Mouse (Mus musculus): ENCODE data around the gene 2900026A02Rik. TPM values are rescaled to one million over a fixed set of nuclear protein-coding genes. Genes with fewer than 3 reads are reported as not detected.

2900026A02Rik gene
- polyA plus RNA-seq, 1 experiment from 2014 or later = 5.3 TPM

DNA sequence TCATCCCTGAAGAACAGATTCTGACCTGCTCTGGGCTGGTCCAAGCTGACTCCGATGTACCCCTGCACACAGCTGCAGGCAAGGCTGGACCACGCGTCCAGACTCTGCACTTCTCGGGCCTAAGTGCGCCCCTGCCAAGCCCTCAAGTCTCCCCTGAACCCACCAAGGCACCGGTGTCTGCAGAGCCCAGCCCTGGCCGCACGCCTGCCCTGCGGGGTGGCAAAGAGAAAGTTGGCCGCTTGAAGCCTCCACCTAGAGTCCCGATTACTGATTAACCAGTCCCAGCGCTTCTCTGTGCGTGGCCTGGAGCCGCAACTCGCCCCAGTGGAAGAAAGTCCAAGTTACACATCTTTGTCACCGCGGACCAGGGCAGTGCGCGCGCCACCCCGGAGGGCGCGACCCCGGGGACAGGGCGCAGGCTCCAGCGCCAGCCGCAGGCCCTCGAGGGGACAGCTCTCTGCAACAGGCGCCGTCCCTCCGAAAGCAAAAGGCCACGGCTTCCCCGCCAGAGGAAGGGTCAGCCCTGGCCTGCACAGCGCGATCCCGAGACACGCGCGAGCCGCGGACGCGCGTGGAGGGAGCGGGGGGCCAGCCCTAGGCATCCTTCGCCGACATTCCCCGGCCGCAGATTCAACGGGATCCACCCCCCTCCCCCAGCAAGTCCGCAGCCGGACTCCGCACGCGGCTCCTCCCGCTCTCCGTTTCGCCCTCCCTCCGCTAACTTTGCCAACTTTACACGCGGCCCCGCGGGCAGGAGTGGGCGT is 471 bp downstream of the 2900026A02Rik start:
- DNase-seq (ENCODE audit: low spot score) (peak; percentile 78), ATAC-seq (ENCODE audit: low FRiP score, low TSS enrichment) (peak; percentile 50)
- no peaks in the 10 kb centered on the region for H3K27me3 ChIP-seq (ENCODE audit: control insufficient read depth, insufficient read depth, low read length)
- H3K4me1 ChIP-seq (replicated peaks; ENCODE audit: control insufficient read depth, insufficient read depth) = 0 out of 2 replicates have a peak, but pooled peaks cover 3% of the 10 kb centered on the region
- H3K9me3 ChIP-seq (ENCODE audit: control insufficient read depth, low read length) = no peaks in the 10 kb centered on the region
- peak; percentile 9; the same call in 1 of the 2 replicates for TF ChIP-seq CTCF (IDR thresholded peaks at IDR 0.05; ENCODE audit: low read depth)
- no peak for TF ChIP-seq EP300 (optimal IDR thresholded peaks at IDR 0.05)
- H3K4me3 ChIP-seq (ENCODE audit: low read depth, low read length) = peak overlapping the region; percentile 77
- WGBS = 5% methylated on average over 55 of the region's 64 CpGs
- H3K9ac ChIP-seq (ENCODE audit: low read length) = peak overlapping the region; percentile 80
- peak overlapping the region; percentile 73 for H3K27ac ChIP-seq (replicated peaks)
- peak overlapping the region; percentile 94 for H3K4me2 ChIP-seq (replicated peaks; ENCODE audit: low read depth)
- no peaks in the 10 kb centered on the region for H3K36me3 ChIP-seq (ENCODE audit: control insufficient read depth, insufficient read depth, low read length)

DNA sequence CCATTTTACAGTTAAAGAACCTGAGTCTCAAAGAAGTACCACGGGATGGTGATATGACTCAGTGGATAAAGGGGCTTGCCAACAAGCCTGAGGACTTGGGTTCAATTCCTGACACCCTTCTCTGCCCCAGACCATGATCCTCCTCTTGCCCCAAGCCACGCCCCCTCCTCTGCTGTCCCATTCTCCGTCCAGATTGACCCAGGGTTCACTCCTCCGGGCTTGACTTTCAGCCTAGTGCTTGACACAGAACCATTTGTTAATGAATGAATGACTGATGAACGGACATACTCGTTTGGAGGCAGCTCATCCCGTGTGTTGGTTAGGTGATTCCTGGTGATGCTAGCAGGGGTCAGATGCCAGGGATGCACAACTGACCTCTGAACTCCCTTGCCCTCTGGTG is 1.2 kb downstream of the 2900026A02Rik start:
- H3K4me1 ChIP-seq (replicated peaks; ENCODE audit: control insufficient read depth, insufficient read depth) = 0 out of 2 replicates have a peak, but pooled peaks cover 3% of the 10 kb centered on the region
- DNase-seq (ENCODE audit: low spot score) = no peak
- peak overlapping the region; percentile 73 for H3K27ac ChIP-seq (replicated peaks)
- no peaks in the 10 kb centered on the region for H3K36me3 ChIP-seq (ENCODE audit: control insufficient read depth, insufficient read depth, low read length)
- TF ChIP-seq EP300 (optimal IDR thresholded peaks at IDR 0.05) (no peak), CTCF (IDR thresholded peaks at IDR 0.05; ENCODE audit: low read depth) (no peak)
- no peak overlapping the region for H3K9ac ChIP-seq (ENCODE audit: low read length)
- no peak overlapping the region; the same call in 1 of the 2 replicates for H3K4me3 ChIP-seq (ENCODE audit: low read depth, low read length)
- H3K9me3 ChIP-seq (ENCODE audit: control insufficient read depth, low read length) = no peaks in the 10 kb centered on the region
- peak overlapping the region; percentile 94 for H3K4me2 ChIP-seq (replicated peaks; ENCODE audit: low read depth)
- no peak for ATAC-seq (ENCODE audit: low FRiP score, low TSS enrichment)
- WGBS = 41% methylated on average over 7 of the region's 7 CpGs
- H3K27me3 ChIP-seq (ENCODE audit: control insufficient read depth, insufficient read depth, low read length) = no peaks in the 10 kb centered on the region

DNA sequence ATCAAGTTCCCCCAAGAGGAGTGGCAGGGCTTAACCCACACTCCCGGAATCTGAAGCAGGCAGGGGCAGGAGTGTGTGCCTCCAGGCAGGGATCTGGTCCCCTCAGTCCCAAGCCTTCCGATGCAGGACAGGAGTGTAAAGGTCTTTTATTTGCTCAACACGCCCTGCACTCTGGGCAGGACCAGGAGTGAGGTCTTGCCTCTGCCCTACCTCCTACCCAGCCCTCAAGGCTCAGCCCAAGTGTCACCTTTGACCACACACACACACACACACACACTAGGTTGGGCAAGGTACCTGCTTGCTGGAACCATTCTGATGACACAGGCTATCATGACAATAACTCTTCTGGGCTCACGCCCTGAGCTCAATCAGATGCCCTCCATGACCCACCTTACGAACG is 1.6 kb downstream of the 2900026A02Rik start:
- Histone ChIP-seq H3K4me3 (ENCODE audit: low read depth, low read length) (peak overlapping the region; percentile 17), H3K9ac (ENCODE audit: low read length) (no peak overlapping the region), H3K27me3 (ENCODE audit: control insufficient read depth, insufficient read depth, low read length) (no peaks in the 10 kb centered on the region), H3K9me3 (ENCODE audit: control insufficient read depth, low read length) (no peaks in the 10 kb centered on the region), H3K4me2 (replicated peaks; ENCODE audit: low read depth) (peak overlapping the region; percentile 41), H3K27ac (replicated peaks) (peak overlapping the region; percentile 81), H3K4me1 (replicated peaks; ENCODE audit: control insufficient read depth, insufficient read depth) (0 out of 2 replicates have a peak, but pooled peaks cover 3% of the 10 kb centered on the region), H3K36me3 (ENCODE audit: control insufficient read depth, insufficient read depth, low read length) (no peaks in the 10 kb centered on the region)
- peak; percentile 73 for ATAC-seq (ENCODE audit: low FRiP score, low TSS enrichment)
- 57% methylated on average over 6 of the region's 6 CpGs for WGBS
- TF ChIP-seq CTCF (IDR thresholded peaks at IDR 0.05; ENCODE audit: low read depth) (no peak), EP300 (optimal IDR thresholded peaks at IDR 0.05) (no peak)
- DNase-seq (ENCODE audit: low spot score) = peak; percentile 73

DNA sequence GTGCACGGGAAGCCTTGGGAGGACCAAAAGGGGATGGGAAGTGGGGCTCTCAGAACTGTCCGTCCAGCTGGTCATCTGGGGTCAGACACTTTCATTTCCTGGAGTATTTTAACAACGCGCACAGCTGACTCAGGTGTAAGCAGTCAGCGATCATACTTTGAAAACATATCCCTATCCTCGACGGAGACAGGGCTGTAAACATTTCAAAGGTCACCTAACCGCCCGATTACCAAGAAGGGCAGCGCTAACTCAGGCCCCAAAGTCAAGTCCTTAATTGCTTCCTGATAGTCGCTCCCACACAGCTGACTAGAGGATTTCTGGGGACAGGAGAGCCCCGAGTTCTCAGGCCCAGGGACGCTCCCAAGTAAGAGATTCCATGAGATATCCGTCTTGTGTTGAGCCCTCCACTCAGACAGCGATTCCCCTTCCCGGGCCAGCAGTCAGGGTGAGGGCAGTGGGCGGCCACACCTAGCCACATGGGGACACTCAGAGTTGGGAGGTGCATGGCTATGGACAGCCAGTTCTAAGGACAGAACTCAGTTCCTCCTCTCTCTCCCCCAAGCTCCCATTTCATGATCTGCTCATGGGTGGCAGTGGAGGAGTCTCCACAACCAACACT is 2.3 kb downstream of the 2900026A02Rik start:
- H3K4me2 ChIP-seq (replicated peaks; ENCODE audit: low read depth) = peak overlapping the region; percentile 41
- no peak for TF ChIP-seq EP300 (optimal IDR thresholded peaks at IDR 0.05)
- no peak for TF ChIP-seq CTCF (IDR thresholded peaks at IDR 0.05; ENCODE audit: low read depth)
- DNase-seq (ENCODE audit: low spot score) (peak; percentile 62), ATAC-seq (ENCODE audit: low FRiP score, low TSS enrichment) (no peak)
- no peaks in the 10 kb centered on the region for H3K9me3 ChIP-seq (ENCODE audit: control insufficient read depth, low read length)
- H3K9ac ChIP-seq (ENCODE audit: low read length) = peak overlapping the region; percentile 35; the same call in 1 of the 2 replicates
- no peaks in the 10 kb centered on the region for H3K27me3 ChIP-seq (ENCODE audit: control insufficient read depth, insufficient read depth, low read length)
- H3K4me1 ChIP-seq (replicated peaks; ENCODE audit: control insufficient read depth, insufficient read depth) = 0 out of 2 replicates have a peak, but pooled peaks cover 3% of the 10 kb centered on the region
- no peaks in the 10 kb centered on the region for H3K36me3 ChIP-seq (ENCODE audit: control insufficient read depth, insufficient read depth, low read length)
- 47% methylated on average over 17 of the region's 17 CpGs for WGBS
- peak overlapping the region; percentile 17 for H3K4me3 ChIP-seq (ENCODE audit: low read depth, low read length)
- H3K27ac ChIP-seq (replicated peaks) = peak overlapping the region; percentile 81

DNA sequence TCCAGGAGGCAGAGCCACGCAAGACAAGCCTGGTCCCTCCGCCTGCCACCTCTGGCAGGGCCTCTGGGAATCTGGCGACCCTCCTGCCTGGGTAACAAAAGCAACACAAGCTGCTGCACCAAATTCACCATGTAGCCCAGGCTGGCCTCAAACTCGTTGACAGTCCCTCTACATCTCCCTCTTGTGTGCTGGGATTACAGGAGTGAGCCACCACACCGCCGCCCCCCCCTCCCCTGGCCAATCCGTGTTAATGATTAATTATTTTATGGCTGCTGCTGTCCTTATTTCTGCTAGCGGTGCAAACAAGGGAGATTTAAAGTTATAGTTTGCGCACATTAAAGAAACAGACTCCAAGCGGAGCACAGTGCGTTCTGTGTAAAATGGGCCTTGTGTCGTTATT is 4.0 kb downstream of the 2900026A02Rik start:
- H3K4me1 ChIP-seq (replicated peaks; ENCODE audit: control insufficient read depth, insufficient read depth) = 0 out of 2 replicates have a peak, but pooled peaks cover 3% of the 10 kb centered on the region
- TF ChIP-seq EP300 (optimal IDR thresholded peaks at IDR 0.05) (no peak), CTCF (IDR thresholded peaks at IDR 0.05; ENCODE audit: low read depth) (no peak)
- WGBS = 49% methylated on average over 12 of the region's 12 CpGs
- ATAC-seq (ENCODE audit: low FRiP score, low TSS enrichment) = no peak
- no peaks in the 10 kb centered on the region for H3K27me3 ChIP-seq (ENCODE audit: control insufficient read depth, insufficient read depth, low read length)
- no peaks in the 10 kb centered on the region for H3K9me3 ChIP-seq (ENCODE audit: control insufficient read depth, low read length)
- H3K36me3 ChIP-seq (ENCODE audit: control insufficient read depth, insufficient read depth, low read length) = no peaks in the 10 kb centered on the region
- no peak overlapping the region for H3K4me3 ChIP-seq (ENCODE audit: low read depth, low read length)
- peak; percentile 65 for DNase-seq (ENCODE audit: low spot score)
- H3K4me2 ChIP-seq (replicated peaks; ENCODE audit: low read depth) = no peak overlapping the region
- H3K27ac ChIP-seq (replicated peaks) = peak overlapping the region; percentile 77
- no peak overlapping the region; the same call in 1 of the 2 replicates for H3K9ac ChIP-seq (ENCODE audit: low read length)
